Mouse (Mus musculus): Measurements from ENCODE around the gene Rassf10.

DNA sequence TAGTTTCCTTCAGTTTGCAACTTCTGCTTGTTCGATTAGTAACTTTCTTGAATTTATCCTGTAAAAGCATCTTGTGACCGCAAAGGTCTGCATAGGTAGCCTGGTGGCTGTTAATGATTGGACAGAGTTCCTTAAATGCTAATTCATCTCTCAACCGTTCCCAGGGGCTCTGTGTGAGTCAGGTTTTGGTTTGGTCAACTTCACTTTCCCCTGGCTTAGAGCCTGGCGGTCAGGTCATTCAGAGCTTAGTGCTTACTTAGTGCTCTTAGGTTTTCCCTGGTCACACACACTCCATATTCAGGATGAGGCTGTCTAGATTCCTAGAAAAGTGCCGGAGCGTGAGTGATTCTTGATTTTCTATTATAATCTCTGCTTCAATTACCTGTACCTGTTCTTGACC, 12.6 kb downstream of the Rassf10 start:
- no peak for TF ChIP-seq GATA1 (IDR thresholded peaks at IDR 0.05; ENCODE audit: borderline replicate concordance, low read length)
- no peak for TF ChIP-seq FLI1 (IDR thresholded peaks at IDR 0.05; ENCODE audit: low read length)
